Mouse (Mus musculus) spleen, postnatal 4 days (tissue): Measurements from ENCODE around the gene Samd10.

ENCODE experiments used
- DNase-seq, 2 experiments: peaks; one replicate each; pipeline ENCODE4 v3.0.0; 2022; ENCODE audit warnings: low spot score in 2 of 2

The Samd10 gene

DNA sequence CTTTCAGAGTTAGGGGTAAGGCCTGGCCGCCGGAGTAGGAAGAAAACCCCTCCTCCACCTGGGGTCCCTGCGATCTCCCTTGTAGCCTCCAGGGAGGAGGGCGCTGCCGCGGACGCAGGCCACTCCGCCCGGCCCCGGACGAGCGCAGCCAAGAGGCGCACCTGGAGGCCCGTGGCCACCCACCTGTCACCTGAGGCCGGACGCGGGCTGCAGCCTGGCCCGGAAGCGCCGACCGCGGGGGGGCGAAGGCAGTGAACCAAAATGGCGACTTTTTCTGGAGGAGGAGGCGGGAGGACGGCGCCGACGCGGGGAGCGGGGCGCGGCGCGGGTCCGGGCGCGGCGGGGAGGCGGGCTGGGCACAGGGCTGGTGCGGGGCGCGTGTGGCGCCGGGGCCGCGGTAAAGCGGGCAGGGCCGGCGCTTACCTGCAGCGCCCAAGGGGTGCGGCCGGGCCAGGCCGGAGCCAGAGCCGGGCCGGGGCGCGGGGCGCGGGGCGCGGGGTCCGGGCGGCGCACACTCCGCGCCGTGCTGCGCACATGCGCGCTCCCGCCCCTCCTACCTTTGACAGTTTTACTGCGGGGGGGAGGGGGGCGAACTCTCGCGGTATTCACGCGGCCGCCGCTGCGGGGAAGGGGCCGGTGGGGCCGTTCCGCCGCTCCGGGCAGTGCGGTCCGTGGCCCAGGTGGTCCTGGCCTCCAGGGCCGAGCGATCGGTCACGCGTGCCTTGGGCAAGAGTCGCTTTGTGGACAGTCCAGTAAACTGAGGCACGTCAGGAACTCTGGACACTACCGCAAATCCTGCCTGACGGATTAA is 6.6 kb downstream of the Samd10 start, which contains the start of gene Zfp512b:
TSS of gene Zfp512b (minus strand) at position 573 of the 811 bp plus-strand sequence.
- DNase-seq = peak; percentile 49 to 81

DNA sequence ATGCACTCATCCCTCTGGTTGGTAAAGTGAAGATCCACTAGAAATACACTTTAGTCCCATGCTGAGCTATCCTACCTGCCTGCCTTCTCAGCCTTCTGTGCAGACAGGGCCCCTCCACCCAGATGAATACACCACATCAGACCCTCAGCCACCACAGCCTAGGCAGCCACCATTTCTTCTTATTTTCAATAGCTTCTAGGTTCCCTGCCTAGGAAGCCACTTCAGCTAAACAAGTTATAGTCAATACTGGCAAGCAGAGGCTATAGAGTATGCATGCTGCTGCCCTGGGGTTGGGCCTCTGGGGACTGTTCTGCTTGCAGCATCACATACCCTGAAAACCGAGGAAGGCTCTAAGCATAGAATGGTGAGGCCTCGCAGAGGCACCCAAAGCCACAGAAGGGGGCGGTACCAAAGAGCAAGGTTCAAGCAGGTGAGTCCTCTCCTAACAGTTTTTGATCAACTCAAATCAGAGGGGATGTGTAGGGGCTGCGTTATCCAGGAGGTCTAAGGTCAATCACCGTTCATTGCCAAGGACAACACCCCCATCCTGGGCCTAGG is 7.4 kb downstream of the Samd10 start, which contains the start of gene Prpf6:
TSS of gene Prpf6 (plus strand) at position 341 of the 558 bp plus-strand sequence.
- DNase-seq = peak; percentile 37 to 66

DNA sequence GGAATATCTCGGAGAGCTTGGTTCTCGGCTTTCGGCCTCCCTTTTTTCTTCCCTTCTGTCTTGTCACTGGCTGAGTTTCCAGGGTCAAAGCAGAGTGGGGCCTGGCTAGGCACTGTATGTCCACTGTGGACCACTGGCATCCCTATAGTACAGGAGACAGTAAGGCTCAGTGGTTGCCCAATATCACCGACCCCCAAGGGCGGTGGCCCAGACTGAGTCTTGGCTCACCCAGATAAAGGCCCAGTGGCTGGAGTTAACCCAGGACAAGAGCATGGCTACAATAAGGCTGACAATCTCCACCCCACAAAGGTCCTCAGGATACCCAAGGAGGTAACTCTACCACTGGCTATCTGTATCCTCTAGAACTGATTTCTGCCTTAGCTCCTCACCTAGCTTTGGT is 8.5 kb downstream of the Samd10 start:
- DNase-seq = peak; percentile 10 to 57

DNA sequence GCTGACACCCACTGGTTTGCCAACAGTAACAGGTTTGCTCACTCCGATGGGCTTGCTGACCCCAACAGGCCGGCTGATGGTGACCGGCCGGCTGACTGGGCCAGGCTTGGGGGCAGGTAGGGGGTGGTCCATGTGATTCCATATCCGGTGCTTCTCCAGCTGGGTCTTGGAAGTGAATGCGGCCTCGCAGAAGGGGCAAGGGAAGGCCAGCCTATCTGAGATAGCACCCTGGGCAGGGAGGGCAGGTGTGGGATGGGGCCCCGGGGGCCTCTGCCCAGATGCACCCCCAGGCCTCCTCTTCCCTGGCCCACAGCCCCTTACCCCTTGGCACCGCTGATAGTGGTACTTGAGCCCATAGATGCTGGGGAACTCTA is 9.3 kb downstream of the Samd10 start:
- peak; percentile 11 to 58 for DNase-seq

DNA sequence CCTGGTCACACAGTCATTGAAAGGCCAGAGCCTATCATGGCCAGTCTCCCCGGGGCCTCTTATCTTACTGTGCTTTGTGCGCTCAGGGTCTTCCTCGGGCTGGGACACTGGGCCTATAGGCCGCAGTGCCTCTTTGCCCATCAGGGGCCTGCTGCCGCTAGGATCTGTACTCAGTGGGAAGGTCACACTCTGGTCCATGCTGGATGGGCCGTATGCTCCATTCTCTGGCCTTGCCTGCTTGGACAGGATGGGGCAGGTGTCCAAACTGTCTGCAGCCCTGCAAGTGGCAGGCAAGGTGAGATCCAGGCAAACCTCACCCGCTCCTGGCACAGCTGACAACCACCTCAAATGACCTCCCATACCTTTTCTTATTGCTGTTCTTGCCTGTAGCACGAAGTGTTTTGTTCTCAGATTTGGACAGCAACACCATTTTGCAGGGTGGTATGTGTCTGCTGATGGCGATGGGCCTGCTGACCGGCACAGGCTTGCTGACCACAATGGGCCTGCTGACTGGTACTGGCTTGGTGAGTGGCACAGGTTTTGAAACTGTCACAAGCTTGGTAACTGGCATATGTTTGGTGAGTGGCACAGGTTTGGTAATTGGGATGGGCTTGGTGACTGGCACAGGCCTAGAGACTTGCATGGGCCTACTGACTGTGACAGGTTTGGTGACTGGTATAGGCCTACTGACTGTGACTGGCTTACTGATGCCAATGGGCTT is 9.8 kb downstream of the Samd10 start:
- DNase-seq = peak; percentile 11 to 57

DNA sequence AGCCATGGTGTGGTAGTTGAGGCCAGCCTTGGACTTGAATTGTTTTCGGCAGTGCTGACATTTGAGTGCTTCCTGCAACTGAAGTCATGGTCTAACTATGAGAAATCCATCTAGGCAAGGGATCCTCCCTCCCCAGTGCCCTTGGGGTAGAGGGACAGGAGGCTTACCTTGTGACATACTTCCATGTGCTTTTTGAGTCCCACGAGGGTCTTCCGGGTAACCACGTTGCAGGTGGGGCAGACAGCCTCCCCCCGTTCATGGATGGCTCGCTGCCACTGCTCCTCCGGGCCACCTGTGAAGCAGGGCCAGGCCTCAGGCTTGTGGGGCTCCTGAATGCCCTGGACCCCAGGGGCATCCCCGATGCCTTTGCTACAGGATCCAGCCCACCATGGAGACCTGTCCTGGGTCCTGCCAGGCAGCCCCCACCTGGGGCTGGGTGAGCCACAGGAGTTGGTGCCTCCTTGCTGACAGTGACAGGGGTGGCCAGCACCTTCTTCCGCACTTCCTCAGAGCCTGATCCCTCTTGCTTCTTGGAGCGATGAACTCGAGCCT is 10.7 kb downstream of the Samd10 start:
- peak in 1 of 2 experiments; percentile 11 for DNase-seq

DNA sequence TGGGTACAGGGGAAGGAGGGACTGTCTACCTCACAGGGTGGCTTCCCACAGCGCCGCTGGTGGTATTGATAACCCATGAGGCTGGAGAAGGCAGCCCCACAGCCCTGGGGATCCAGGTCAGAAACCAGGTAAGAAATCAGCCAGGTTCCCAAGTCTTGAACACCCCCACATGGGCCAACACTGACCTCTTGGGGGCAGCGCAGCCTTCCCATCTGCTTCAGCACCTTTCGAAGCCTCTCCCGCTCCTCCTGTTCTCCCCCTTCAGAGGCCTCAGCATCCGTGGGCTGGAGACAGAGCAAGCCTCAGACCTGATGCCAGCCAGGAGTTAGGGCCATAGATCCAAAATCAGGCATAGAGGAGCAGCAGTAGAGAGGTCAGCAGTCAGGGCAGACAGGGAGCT is 11.2 kb downstream of the Samd10 start:
- DNase-seq = peak; percentile 12 to 58

DNA sequence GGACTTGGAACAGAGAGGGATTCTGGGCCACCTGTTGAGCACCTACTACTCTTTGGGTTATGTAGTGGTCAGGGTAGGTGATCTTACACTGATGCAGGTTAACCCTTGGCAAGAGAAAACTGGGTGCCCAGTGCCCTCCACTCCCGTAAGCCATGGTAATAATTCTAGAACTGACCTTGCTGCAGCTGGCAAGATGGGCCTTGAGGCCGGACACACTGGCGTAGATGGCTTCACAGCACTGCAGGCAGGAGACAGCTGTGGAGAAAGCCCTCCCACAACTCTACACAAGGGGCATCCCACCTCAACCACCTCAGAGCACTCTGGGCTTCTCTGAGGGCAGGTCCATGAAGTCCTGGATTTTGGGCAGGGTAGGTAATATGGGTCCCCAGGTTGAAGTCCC is 12.9 kb downstream of the Samd10 start:
- DNase-seq = peak in 1 of 2 experiments; percentile 57

DNA sequence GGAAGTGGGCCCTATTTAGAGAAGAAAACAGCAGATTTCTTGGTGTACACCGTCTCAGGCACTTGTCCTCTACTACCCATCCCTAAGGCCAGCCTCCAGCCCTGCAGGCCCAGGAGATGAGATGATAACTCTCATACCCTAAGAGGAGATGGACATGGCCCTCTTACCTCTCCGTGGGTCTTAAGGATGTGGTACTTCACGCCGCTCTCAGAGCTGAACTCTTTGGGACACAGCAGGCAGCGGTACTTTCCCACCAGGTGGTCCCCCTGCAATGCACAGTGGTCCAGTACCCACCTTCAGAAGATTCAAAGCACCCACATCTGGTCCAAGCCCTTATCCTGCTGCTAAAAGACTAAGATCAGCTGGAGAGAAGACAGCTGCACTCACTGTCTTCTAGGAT is 13.5 kb downstream of the Samd10 start:
- peak in 1 of 2 experiments; percentile 57 for DNase-seq

DNA sequence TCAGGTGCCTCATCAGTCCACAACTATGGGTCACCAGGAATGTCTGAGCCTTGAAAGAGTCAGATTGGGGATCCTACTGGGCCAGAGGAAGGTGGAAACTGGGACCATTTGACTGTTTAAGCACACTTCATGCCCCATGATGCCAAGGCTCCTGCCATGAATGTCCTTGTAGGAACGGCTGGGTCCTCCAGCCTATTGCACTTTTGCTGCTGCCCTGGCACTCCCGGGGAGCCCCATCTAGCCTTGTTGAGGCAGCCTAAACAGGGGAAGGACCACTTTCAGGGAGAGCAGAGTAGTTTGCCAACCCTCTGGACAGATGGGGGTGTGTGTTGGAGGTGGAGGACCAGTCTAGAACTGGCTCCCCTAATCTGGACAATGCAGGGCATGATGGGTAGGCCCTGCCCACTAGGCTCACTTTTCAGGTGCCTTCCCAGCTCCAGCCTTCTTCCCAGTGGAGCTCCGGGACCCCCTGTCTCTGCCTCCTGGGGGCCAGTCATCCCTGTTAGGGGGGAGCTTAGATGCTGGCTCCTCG is 14.5 kb downstream of the Samd10 start, which contains the start of gene Uckl1:
TSS of gene Uckl1 (minus strand) at position 482 of the 532 bp plus-strand sequence.
- DNase-seq = peak; percentile 11 to 60

DNA sequence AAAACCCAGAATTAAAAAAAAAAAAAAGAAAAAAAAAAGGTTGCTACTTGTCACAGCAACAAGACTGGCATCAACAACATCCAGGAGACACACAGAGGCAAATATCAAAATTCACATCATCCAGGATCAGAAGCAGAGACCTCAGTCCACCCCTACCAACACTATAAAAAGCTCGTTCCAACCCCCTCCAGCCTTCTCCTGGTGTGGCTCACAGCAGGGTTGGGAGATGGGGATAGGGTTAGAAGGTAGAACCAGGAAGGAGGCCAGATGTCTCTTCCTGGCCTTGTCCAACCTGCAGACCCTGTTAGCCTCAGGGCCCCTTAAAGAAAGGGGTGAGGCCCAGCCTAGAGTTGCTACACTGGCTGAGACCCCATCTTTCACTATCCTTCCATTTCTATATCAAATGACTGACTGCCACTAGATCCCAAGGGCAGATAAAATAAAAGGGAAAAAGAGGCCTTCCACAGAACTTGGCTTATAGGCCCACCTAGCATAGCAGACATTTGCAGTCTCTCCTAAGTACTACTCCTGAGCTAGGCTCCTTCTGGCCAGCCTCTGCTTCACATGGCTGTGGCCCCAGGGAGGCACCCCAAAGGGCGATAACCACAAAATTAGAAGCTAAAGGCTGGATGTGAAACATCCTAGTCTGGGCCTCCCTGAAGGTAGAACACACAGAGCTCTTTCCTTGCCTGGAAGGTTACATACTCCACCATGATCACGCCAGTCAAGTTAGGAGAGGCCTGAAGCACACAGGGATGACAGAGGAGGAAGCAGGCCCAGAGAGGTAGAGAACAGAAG is 15.4 kb downstream of the Samd10 start:
- DNase-seq = peak in 1 of 2 experiments; percentile 53

DNA sequence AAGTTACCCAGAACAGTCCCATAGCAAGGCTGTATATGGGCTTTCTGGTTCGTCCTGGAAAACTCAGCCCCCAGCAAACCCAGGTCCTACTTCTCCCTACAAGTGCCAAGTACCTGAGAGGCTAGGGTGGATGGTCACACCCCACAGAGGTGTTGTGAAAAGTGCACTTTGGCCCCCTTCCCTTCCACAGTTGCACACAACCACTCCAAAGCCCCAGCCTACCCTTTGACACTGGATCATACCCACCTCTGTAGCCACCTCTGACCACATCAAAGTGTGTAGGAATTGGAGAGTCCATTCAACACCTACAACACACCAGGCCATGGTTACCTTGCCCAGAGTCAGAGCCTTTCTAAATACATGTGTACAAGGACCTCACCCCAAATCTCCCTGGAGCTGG is 16.1 kb downstream of the Samd10 start:
- peak; percentile 11 to 53 for DNase-seq

DNA sequence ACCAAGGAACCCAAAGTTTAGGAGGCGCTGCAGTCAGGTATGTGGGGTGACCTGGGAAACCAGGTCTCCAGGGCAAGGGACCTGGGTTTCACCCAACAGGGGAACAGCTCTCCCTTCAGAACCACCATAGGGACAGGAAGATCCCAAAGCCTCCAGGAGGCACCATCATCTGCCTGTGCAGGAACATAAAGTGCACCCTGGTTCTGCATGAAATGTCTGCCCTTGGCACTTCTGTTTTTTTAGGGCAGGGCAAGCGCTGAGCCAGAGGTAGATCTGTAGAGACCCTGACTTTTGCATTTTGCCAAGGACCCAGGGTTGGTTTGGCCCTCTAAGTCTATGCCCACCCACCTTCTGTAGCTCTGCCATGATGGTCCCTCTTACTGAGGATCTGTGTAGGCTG is 16.7 kb downstream of the Samd10 start:
- DNase-seq = peak; percentile 13 to 61

DNA sequence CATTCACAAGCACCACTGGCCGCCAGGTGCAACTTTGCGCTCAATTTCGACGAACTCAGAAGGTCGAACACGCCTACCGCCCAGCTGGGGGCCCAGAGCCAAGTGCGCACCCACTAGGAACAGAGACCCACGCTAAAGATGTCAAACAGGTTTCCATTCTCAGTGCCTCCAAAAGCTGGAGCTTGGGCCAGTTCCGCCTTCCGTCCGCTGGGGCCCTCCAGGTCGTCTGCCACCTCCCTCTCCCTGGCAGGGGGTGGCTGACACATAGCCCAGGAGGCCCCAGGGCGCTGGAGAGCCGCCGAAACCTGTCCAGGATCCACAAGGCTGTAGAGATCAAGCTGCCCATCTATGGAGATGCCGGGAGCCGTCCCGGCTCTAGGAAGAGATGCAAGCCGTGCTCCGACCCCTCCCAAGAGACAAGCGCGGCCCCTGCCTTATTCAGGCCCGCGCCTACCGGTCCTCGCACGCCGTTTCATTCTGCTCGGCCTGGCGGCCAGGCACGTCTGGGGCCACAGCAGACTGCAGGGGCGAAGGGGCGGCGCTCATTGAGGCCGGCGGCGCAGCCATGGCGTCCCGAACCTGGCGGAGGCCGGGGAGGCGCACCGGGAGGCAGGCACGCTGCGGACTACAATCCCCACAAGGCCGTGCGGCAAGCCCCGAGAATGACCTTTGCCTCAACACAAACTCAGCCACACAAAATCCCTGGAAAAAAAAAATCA is 17.5 kb downstream of the Samd10 start:
- DNase-seq = peak; percentile 84 to 92

DNA sequence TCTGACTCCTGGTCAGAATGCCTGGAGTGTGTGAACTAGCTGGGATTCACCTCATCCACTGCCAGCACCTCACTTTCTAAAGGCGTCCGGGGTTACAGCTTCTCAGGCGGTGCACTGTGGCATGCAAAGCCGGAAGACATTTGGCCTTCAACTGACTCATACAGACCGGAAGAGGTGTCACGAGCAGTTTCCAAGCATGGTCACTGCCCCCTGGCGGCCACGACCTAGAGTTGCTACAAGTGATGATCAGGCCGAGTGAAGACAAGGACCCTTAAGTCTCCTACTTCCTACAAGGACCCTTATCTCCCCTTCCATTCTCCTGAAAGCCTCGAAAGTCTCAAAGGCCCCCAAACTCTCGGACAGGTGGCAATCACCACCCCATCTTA is 18.0 kb downstream of the Samd10 start:
- DNase-seq = peak; percentile 81 to 92

DNA sequence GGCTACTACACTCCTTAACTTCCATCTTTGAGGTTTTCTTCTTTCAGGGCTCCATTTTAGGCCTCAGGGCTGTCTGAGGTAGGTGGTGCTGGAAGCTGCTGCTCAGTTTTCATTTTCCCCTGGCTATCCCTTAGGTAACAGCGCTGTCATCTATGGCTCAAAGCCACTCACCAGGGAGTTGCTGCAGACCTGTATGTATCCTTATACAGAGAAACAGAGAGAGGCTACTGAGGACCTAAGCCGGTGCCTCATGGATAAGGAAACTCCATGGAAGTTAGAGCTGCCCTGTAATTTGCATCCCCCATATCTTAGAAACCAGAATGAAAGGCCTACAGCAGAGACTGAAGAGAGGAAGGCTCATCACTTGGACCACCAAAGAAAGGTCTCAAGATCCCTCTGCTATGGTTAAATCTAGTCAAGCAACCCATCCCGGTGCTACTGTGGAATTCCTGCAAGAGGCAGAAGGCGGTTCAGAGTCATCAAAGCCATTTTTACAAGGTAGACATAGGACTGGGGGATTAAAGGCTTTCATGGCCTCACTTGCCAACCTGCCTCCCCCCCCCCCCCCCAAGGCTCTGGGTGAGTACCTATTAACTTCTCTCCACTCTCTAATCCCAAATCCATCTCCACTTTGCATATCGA is 18.8 kb downstream of the Samd10 start:
- peak in 1 of 2 experiments; percentile 53 for DNase-seq

DNA sequence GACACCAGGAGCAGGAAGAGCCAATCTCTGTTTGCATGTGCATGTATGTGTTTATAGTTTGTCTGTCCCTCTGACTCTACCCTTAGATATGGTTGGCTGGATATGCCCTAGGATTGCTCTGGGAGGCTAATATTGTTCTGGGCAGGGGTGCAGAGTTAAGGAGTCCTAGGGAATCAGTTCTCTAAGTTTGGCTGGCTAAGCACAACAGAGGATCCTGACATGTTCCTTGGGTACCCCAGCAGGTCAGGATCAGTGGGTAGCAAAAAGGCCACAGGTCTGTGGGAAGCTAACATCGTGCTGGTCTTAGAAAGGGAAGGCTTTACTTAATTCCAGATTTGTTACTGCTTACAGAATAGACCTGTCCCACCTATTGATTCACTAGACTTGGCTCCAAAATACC is 19.3 kb downstream of the Samd10 start:
- peak in 1 of 2 experiments; percentile 52 for DNase-seq

DNA sequence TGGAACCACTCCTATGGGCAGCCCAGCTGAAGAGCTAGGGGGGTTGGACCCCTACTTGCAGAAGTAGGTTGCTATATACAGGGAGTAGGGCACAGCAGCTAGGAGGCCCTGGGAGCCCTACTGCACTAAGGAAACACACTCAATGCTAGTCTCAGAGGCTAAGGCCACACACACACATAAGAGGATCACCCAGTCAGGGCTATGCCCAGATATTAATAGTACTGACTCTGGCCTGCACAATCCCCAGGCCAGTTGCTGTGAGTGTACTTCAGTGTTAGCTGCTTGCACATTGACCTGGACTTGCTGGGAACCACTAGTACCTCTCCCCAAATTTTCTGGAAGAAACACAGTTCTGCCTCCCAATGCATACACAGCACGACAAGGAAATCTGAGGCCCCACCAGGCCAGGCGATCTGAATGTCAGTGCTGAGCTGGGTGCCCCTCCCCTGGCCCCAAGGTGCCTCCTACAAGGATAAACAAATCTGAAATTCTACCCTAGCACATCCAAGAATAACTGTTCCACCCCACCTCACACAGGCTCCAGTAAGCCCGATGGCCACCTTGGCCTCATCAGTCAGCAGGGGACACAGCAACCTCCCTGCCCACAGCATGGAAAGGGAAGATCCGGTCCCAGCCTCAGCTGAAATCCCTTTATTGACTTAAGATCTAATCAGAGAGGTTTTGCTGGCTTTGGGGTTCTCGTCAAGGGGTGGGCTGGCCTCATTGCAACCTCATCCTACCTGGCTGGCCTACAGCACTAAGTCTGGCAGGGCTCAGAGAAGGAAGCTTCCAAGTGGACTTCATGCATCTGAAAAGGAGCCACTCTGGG is 20.0 kb downstream of the Samd10 start:
- DNase-seq = peak; percentile 11 to 60
